Mouse (Mus musculus): ENCODE measurements around the gene Lpp. TPM values are rescaled to one million over a fixed set of nuclear protein-coding genes. Genes with fewer than 3 reads are reported as not detected.

The Lpp gene
- polyA plus RNA-seq, 1 experiment from 2014 or later, result 42.6 TPM

- no peaks in the 10 kb centered on the region for H3K9me3 ChIP-seq (replicated peaks)
- H3K36me3 ChIP-seq, result no peaks in the 10 kb centered on the region
- WGBS, result 88% methylated on average over 7 of the region's 7 CpGs
- no peak overlapping the region for H3K27ac ChIP-seq
- H3K4me1 ChIP-seq (replicated peaks), result no peaks in the 10 kb centered on the region
- H3K27me3 ChIP-seq, result no peaks in the 10 kb centered on the region
- no peak overlapping the region for H3K9ac ChIP-seq
- H3K4me3 ChIP-seq, result no peak overlapping the region
- no peak overlapping the region for H3K4me2 ChIP-seq
- no peak for ATAC-seq (replicated peaks; ENCODE audit: insufficient number of reproducible peaks, insufficient read depth, low FRiP score, low read depth)
These were observed 133.9 kb downstream of the Lpp start for GRCm38 (mm10) chr16:24527219-24527618.

GRCm38 (mm10) chr16:24531681-24532080 is 138.4 kb downstream of the Lpp start:
- WGBS, result 82% methylated on average over 2 of the region's 2 CpGs
- Histone ChIP-seq H3K4me1 (replicated peaks) (no peaks in the 10 kb centered on the region), H3K27ac (no peak overlapping the region), H3K4me2 (no peak overlapping the region), H3K9ac (no peak overlapping the region), H3K27me3 (no peaks in the 10 kb centered on the region), H3K4me3 (no peak overlapping the region), H3K36me3 (no peaks in the 10 kb centered on the region), H3K9me3 (replicated peaks) (no peaks in the 10 kb centered on the region)
- no peak for ATAC-seq (replicated peaks; ENCODE audit: insufficient number of reproducible peaks, insufficient read depth, low FRiP score, low read depth)

GRCm38 (mm10) chr16:24535221-24535620 is 141.9 kb downstream of the Lpp start:
- no peak for ATAC-seq (replicated peaks; ENCODE audit: insufficient number of reproducible peaks, insufficient read depth, low FRiP score, low read depth)
- Histone ChIP-seq H3K27me3 (no peaks in the 10 kb centered on the region), H3K4me1 (replicated peaks) (no peaks in the 10 kb centered on the region), H3K9me3 (replicated peaks) (no peaks in the 10 kb centered on the region), H3K9ac (no peak overlapping the region), H3K36me3 (no peaks in the 10 kb centered on the region), H3K4me2 (no peak overlapping the region), H3K4me3 (no peak overlapping the region), H3K27ac (no peak overlapping the region)
- WGBS, result 86% methylated on average over 6 of the region's 6 CpGs

GRCm38 (mm10) chr16:24536261-24536660 is 143.0 kb downstream of the Lpp start:
- H3K4me1 ChIP-seq (replicated peaks), result no peaks in the 10 kb centered on the region
- WGBS, result 72% methylated on average over 7 of the region's 7 CpGs
- no peak for ATAC-seq (replicated peaks; ENCODE audit: insufficient number of reproducible peaks, insufficient read depth, low FRiP score, low read depth)
- no peak overlapping the region for H3K9ac ChIP-seq
- no peak overlapping the region for H3K4me3 ChIP-seq
- no peak overlapping the region for H3K27ac ChIP-seq
- no peaks in the 10 kb centered on the region for H3K27me3 ChIP-seq
- H3K36me3 ChIP-seq, result no peaks in the 10 kb centered on the region
- no peaks in the 10 kb centered on the region for H3K9me3 ChIP-seq (replicated peaks)
- no peak overlapping the region for H3K4me2 ChIP-seq

- Histone ChIP-seq H3K4me1 (replicated peaks) (no peaks in the 10 kb centered on the region), H3K9ac (no peak overlapping the region), H3K9me3 (replicated peaks) (no peaks in the 10 kb centered on the region), H3K4me2 (no peak overlapping the region), H3K27ac (no peak overlapping the region), H3K36me3 (no peaks in the 10 kb centered on the region), H3K27me3 (no peaks in the 10 kb centered on the region), H3K4me3 (no peak overlapping the region)
- ATAC-seq (replicated peaks; ENCODE audit: insufficient number of reproducible peaks, insufficient read depth, low FRiP score, low read depth), result no peak
- WGBS, result 85% methylated on average over 4 of the region's 4 CpGs
These were observed 145.7 kb downstream of the Lpp start for GRCm38 (mm10) chr16:24539003-24539402.

GRCm38 (mm10) chr16:24542864-24543263 is 149.6 kb downstream of the Lpp start:
- no peak overlapping the region for H3K9ac ChIP-seq
- H3K36me3 ChIP-seq, result no peaks in the 10 kb centered on the region
- no peak overlapping the region for H3K4me3 ChIP-seq
- no peak overlapping the region for H3K4me2 ChIP-seq
- ATAC-seq (replicated peaks; ENCODE audit: insufficient number of reproducible peaks, insufficient read depth, low FRiP score, low read depth), result no peak
- no peaks in the 10 kb centered on the region for H3K4me1 ChIP-seq (replicated peaks)
- no peak overlapping the region for H3K27ac ChIP-seq
- whole genome bisulfite sequencing, result 79% methylated on average over 7 of the region's 7 CpGs
- no peaks in the 10 kb centered on the region for H3K27me3 ChIP-seq
- no peaks in the 10 kb centered on the region for H3K9me3 ChIP-seq (replicated peaks)

GRCm38 (mm10) chr16:24545366-24545765 is 152.1 kb downstream of the Lpp start:
- no peak for ATAC-seq (replicated peaks; ENCODE audit: insufficient number of reproducible peaks, insufficient read depth, low FRiP score, low read depth)
- Histone ChIP-seq H3K27me3 (no peaks in the 10 kb centered on the region), H3K27ac (no peak overlapping the region), H3K4me2 (no peak overlapping the region), H3K4me1 (replicated peaks) (no peaks in the 10 kb centered on the region), H3K4me3 (no peak overlapping the region), H3K9ac (no peak overlapping the region), H3K36me3 (no peaks in the 10 kb centered on the region), H3K9me3 (replicated peaks) (no peaks in the 10 kb centered on the region)
- 88% methylated on average over 5 of the region's 5 CpGs for WGBS

- no peak overlapping the region for H3K4me3 ChIP-seq
- 62% methylated on average over 4 of the region's 4 CpGs for WGBS
- H3K27me3 ChIP-seq, result no peaks in the 10 kb centered on the region
- H3K9ac ChIP-seq, result no peak overlapping the region
- H3K36me3 ChIP-seq, result peaks cover 8% of the 10 kb centered on the region; the same call in 1 of the 2 replicates
- no peak for ATAC-seq (replicated peaks; ENCODE audit: insufficient number of reproducible peaks, insufficient read depth, low FRiP score, low read depth)
- H3K4me1 ChIP-seq (replicated peaks), result peaks cover 8% of the 10 kb centered on the region
- H3K9me3 ChIP-seq (replicated peaks), result no peaks in the 10 kb centered on the region
- H3K27ac ChIP-seq, result no peak overlapping the region
- no peak overlapping the region for H3K4me2 ChIP-seq
These were observed 165.2 kb downstream of the Lpp start for GRCm38 (mm10) chr16:24558458-24558857.

- no peak for ATAC-seq (replicated peaks; ENCODE audit: insufficient number of reproducible peaks, insufficient read depth, low FRiP score, low read depth)
- 89% methylated on average over 4 of the region's 4 CpGs for WGBS
- no peak overlapping the region for H3K4me2 ChIP-seq
These were observed 166.5 kb downstream of the Lpp start for GRCm38 (mm10) chr16:24559811-24560210.

GRCm38 (mm10) chr16:24560998-24561397 is 167.7 kb downstream of the Lpp start:
- Histone ChIP-seq H3K9me3 (replicated peaks) (no peaks in the 10 kb centered on the region), H3K27ac (no peak overlapping the region), H3K4me3 (no peak overlapping the region), H3K9ac (no peak overlapping the region), H3K4me2 (no peak overlapping the region), H3K36me3 (peaks cover 8% of the 10 kb centered on the region; the same call in 1 of the 2 replicates), H3K27me3 (no peaks in the 10 kb centered on the region), H3K4me1 (replicated peaks) (peaks cover 13% of the 10 kb centered on the region)
- 96% methylated on average over 2 of the region's 2 CpGs for WGBS
- no peak for ATAC-seq (replicated peaks; ENCODE audit: insufficient number of reproducible peaks, insufficient read depth, low FRiP score, low read depth)

More at GRCm38 (mm10) chr16:24559811-24560210, 166.5 kb downstream of the Lpp start:
- H3K9ac ChIP-seq, result no peak overlapping the region
- H3K4me3 ChIP-seq, result no peak overlapping the region
- peaks cover 8% of the 10 kb centered on the region; the same call in 1 of the 2 replicates for H3K36me3 ChIP-seq
- H3K4me1 ChIP-seq (replicated peaks), result peaks cover 8% of the 10 kb centered on the region
- H3K9me3 ChIP-seq (replicated peaks), result no peaks in the 10 kb centered on the region
- H3K27me3 ChIP-seq, result no peaks in the 10 kb centered on the region
- no peak overlapping the region for H3K27ac ChIP-seq

GRCm38 (mm10) chr16:24561602-24562001 is 168.3 kb downstream of the Lpp start:
- Histone ChIP-seq H3K27me3 (no peaks in the 10 kb centered on the region), H3K27ac (no peak overlapping the region), H3K4me1 (replicated peaks) (peaks cover 19% of the 10 kb centered on the region), H3K4me3 (no peak overlapping the region), H3K9ac (no peak overlapping the region), H3K9me3 (replicated peaks) (no peaks in the 10 kb centered on the region), H3K36me3 (peaks cover 8% of the 10 kb centered on the region; the same call in 1 of the 2 replicates), H3K4me2 (no peak overlapping the region)
- WGBS, result 46% methylated on average over 4 of the region's 4 CpGs
- ATAC-seq (replicated peaks; ENCODE audit: insufficient number of reproducible peaks, insufficient read depth, low FRiP score, low read depth), result no peak

- Histone ChIP-seq H3K9ac (no peak overlapping the region), H3K4me3 (no peak overlapping the region), H3K4me1 (replicated peaks) (peaks cover 48% of the 10 kb centered on the region), H3K4me2 (no peak overlapping the region), H3K9me3 (replicated peaks) (no peaks in the 10 kb centered on the region), H3K27ac (no peak overlapping the region), H3K27me3 (no peaks in the 10 kb centered on the region), H3K36me3 (no peaks in the 10 kb centered on the region)
- no peak for ATAC-seq (replicated peaks; ENCODE audit: insufficient number of reproducible peaks, insufficient read depth, low FRiP score, low read depth)
- WGBS, result 76% methylated on average over 7 of the region's 7 CpGs
These were observed 172.0 kb downstream of the Lpp start for GRCm38 (mm10) chr16:24565311-24565710.

All from heart, embryonic 15.5 days (tissue).